Mouse (Mus musculus) adrenal gland, postnatal 14 days (tissue): ENCODE measurements around the gene Atp6v0e. TPM values are rescaled to one million over a fixed set of nuclear protein-coding genes. Genes with fewer than 3 reads are reported as not detected.

Source experiments
- DNase-seq: peaks from one replicate; pipeline ENCODE4 v3.0.0; 2021; ENCODE audit warnings: mixed read lengths
- total RNA-seq: library from RNA; stranded (reverse); gene quantifications from 2 replicates; pipeline ENCODE4 v1.2.3, GENCODE M21; 2021

Atp6v0e gene
- total RNA-seq, 1 experiment from 2014 or later: 188 TPM

GRCm38 (mm10) chr17:26640286-26640740 is 22.7 kb upstream of the Atp6v0e start:
- peak; percentile 45 for DNase-seq

DNA sequence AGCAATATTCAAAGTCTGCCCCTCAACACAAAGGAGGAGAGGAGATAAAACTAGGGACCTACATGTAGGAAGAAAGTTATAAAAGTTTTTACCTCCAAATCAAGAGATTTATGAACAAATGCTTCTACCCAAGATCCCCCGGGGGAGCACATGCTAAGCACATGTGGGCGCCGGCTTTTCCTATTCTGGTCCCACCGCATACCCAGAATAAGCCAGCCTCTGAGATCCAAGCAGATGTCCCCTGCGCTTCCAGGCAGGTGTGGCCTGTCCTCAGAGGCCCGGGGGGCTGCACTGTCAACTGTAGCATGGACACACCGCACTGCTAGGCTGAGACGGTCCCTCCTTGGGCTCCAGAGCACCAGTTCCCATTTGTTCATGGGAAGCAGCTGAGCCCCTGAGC is 19.6 kb upstream of the Atp6v0e start:
- DNase-seq: no peak

DNA sequence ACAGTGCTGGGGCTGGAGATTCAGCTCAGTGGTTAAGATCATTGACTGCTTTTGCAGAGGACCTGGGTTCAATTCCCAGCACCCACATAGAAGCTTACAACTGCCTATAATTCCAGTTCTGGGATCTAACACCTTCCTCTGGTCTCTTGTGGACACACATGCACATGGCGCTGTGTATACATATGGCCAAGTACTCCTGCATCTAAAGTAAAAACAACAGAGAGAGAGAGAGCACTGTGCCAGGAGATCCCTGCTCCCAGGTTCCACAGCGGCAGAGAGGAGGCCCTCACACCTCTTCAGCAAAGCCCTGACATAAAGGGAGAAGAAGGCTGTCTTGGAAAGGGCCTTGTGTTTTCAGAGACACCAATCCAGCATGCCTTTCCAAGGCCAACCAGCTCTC is 19.0 kb upstream of the Atp6v0e start:
- DNase-seq: no peak

DNA sequence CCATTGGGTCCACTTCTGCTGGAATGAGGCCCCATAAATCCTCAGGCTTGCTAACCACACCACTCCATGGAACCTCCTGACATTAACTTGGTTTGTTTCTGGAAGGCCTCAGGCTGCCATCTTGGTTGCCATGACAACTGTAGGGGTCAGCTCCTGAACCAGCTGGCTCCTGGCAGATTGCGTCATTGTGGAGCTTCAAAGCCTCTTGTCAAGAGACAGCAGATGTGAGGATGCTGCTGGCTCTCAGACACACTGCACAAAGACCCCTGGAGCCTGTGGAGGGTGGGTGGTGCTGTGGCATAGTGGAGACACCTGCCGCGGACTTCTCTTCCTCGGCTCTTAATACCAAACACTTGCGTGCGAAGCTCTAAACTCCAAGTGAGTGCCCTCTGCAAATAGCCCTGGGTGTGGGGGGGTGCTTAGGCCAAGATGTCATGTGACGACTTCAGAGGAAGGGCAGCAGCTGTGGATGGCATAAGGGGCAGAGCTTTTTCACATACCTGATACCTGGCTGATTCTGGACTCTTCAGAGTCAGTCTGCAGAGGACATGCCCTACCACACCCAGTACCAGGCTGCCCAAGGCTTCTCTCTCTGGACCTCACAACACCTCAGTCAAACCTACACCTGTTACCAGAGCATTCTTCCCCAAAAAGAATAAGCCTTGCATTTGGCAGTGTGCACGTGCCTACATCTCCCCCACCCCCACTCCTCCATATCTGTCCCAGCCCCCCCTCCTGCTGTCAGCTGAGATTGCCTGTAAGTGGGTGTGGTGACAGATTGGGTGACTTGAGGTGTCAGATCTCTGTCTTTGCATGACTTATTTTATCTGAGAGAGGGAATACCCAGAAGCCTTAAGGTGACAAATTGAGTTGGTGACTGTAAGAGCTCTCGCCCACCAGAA is 18.3 kb upstream of the Atp6v0e start:
- no peak for DNase-seq

DNA sequence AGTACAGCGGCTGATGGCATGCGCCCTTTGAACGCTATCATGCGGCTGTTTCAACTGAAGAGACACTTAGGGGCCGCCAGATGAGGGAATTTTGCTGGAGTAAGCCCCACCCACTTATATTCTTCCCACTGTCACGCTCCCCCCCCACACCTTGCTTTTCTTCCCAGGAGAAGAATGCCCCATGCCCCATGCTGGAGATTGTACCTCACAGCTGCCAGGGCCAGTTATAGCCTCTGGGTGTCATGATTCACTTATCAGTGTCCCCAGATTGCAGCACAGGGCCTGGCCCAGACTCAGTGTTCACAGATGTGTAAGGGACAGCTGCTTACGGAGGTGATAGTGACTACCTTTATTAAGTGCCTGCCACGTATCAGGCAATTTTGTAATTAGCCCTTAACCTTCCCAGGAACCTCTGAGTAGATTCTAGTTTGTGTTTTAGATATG is 17.6 kb upstream of the Atp6v0e start:
- DNase-seq: no peak

DNA sequence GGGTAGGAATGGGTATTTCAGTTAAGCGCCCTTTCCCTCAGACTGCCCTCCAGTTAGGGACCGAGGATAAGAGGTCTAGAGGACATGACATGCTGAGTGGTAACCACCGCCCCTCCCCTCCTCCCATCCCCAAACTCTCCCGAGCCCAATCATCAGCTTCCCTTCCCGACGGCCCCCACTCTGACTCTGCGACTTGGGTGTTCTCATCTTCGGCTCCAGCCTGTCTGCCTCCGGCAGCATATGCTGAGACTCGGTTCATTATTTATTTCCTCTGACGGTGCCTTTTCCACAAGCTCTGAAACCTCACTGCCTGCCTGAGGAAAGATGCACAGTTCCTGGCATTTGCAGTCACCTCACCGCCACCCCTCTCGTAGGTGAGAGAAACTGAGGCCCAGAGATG is 15.7 kb upstream of the Atp6v0e start:
- DNase-seq: peak; percentile 41

GRCm38 (mm10) chr17:26649565-26649964 is 13.5 kb upstream of the Atp6v0e start:
- DNase-seq: peak; percentile 23

DNA sequence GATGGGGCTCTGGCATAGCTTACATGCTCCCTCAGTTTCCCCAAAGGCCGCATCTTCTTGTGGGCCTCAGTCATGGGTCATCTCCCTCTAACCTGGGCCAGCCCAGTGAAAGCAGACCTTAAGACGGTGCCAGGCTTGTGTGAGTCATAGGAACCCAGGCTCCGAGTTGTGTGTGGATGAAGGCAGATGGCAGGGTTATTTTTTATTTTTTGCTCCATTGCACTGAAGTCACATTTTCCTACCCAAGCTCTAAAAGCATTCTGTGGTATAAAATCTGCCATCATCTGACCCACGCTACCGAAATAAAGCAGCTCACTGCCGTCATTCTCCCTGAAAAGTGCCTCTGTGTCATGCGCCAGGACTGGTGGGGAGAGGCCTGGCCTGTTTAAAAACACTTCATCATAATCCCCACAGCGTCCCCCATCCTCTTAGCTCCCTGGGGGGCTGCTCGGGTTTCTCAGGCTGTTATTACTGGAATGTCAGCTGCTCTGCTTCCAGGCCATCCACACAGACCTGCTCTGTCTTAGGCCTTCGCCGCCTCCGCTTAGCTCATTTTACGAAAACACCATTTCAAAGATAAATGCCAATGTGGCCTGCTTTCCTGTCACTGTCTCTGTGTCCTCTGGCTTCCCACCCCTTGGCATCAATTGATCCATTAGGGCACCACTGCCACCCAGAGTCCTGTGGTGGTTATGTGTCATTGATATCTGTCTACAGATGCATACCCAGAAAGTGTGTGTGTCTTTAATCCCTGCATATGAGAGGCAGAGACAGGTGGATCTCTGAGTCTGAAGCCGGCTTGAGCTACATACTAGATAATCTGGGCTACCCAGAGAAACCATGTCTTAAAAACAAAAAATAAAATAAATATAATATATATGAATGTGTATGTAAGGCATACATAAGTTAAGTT is 12.3 kb upstream of the Atp6v0e start:
- DNase-seq: peak; percentile 10

GRCm38 (mm10) chr17:26658854-26659572 is 4.0 kb upstream of the Atp6v0e start:
- peak; percentile 17 for DNase-seq

GRCm38 (mm10) chr17:26659573-26659915 is 3.5 kb upstream of the Atp6v0e start:
- DNase-seq: peak; percentile 3

GRCm38 (mm10) chr17:26660192-26660912 is 2.7 kb upstream of the Atp6v0e start:
- DNase-seq: peak; percentile 89

- DNase-seq: peak; percentile 6
Observed at GRCm38 (mm10) chr17:26662204-26662603, 827 bp upstream of the Atp6v0e start.

DNA sequence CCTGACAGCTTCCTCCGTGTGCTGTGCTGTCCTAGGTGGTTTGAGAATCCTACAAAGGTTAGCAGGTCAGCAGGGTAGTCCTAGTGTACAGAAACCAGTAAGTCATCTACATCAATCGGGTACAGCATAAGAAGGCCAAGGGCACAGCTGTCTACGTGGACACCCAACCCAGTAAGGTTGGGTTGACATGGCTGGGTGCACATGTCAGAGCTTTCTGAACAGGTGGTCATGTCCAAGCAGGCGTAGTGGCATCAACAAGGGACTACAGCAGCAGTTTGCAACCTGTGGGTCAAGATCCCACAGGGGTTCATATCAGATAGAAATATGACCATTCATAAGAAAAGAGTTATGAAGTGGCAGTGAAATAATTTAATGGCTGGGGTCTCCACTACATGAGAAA is 2.6 kb downstream of the Atp6v0e start:
- DNase-seq: no peak

DNA sequence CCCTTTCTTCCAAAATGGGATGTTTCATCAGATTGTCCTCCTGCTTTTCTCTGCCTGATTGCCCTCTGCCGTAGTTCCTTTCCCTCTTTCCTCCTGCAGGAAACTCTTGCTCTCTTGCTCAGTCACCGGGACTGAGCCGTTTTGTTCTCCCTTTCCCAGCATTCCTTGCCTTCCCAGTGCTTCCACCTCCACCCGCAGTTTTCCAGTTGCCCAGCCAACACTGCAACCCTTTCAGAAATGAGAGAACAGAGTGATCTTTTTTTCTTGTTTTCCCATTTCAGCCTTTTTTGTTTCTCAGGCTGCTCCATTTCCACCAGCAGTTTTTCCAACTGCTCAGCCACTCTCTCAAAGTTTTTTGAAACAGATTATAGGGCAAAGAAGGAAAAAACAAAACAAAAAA is 8.2 kb downstream of the Atp6v0e start:
- no peak for DNase-seq

DNA sequence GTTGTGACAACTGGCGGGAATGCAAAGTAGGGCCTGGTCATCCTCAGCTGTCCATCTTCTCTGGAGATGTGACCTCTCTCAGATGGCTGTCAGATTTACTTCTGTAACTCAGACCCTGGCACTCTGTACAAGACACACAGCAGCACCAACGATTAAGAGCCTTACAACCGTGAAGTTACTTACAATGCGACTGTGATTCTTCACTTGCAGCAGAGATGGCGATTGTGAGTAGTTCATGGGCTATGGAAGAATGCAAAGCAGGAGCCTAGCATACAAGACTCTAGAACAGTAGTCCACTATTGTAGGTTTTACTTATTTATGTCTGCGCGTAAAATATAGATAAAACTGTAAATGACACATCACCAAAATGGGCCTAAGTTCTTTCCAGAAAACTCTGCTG is 12.8 kb downstream of the Atp6v0e start:
- DNase-seq: no peak

- peak; percentile 93 for DNase-seq
Observed at GRCm38 (mm10) chr17:26676252-26676615, 13.2 kb downstream of the Atp6v0e start.

DNA sequence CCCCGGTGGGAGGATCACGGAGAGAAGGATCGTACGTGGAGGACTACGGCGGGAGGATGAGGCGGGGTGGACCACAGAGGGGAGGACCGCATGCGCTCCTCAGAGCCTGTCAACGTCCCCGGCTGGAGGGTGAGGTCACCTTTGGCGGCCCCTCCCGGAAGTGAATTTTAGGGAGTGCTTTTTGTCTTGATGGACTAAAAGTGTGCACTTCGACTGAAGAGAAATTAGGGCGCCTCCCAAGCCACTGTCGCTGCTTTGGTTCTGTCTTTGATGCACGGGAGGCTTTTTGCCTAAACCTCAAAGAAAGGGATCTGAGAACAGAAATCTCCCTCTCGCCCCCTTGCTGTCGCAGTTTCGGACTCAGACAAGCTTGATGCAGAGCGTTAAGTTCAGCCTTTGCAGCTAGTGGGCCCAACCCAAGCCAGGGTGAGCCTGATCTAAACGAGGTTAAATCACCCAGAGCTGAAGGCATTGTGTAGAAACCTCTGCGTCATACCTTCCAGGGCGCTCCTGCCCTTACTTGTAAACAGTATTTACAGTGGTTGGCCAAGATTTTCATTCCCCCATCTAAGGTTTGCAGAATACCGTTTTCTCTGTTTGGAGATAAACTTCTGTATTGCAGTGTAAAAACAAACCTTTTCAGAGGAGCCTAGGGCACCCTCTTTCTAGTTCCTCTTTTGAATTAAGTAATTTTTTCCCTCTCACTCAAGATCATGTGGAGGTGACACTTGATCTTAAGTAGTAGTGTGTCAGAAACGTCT is 13.8 kb downstream of the Atp6v0e start:
- DNase-seq: peak; percentile 88

DNA sequence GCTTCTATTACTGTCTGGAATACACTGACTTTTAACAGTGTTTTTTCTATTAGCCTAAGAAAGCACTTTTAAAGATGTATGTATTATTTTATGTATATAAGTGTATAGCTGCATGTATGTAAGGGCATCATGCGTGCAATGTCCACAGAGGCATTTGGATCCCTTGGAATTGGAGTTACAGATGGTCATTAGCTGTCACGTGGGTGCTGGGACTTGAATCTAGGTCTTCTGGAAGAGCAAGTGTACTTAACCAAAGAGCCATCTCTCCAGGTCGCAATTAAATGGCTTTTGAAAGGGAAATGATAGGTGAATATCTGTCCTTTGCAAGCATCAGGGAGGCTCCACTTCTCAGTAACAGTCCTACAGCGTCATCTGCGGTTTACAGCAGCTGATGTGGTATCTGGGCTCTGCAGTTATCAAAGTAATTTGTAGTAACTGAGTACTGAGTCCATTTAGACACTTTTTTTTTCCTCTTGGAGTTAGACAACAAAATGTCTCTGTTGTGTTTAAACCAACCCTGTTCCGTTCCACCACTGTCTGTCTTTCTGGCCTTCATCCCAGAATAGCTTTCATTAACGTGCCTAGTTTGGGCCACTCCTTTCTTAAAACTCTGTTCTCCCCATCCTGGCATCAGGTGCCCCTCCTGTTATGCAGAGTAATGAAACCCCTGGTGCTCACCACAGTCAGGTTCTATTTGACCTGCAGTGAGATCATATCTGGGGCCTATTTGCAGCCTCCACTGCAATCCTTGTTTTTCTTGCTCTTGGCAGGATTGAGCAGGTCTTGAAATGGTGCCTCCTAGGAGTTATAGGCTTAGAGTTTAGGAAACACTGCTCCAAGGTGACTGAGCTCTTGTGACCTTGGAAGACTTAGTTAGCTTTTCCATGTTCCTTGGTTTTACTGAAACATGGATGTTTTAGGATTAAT is 14.9 kb downstream of the Atp6v0e start:
- peak; percentile 38 for DNase-seq

- DNase-seq: no peak
Observed at GRCm38 (mm10) chr17:26681276-26681675, 18.2 kb downstream of the Atp6v0e start.
